Mouse (Mus musculus) testis, adult 2 months (tissue): Measurements from ENCODE around the gene Rnf5. TPM values are rescaled to one million over a fixed set of nuclear protein-coding genes. Genes with fewer than 3 reads are reported as not detected.

Experiments
- H3K27ac ChIP-seq: fragments of 200-500 bp; 2 replicates; pipeline ENCODE4 v1.5.1; 2012; ENCODE audit warnings: low read depth, low read length; ENCODE audit not compliant: control insufficient read depth, insufficient read depth
- H3K27me3 ChIP-seq: fragments of 200-500 bp; 2 replicates; pipeline ENCODE4 v1.6.1; 2012; ENCODE audit warnings: mild to moderate bottlenecking, low read length, moderate library complexity; ENCODE audit not compliant: control insufficient read depth, insufficient read depth
- H3K36me3 ChIP-seq: fragments of 200-500 bp; 2 replicates; pipeline ENCODE4 v1.6.1; 2012; ENCODE audit warnings: mild to moderate bottlenecking, low read length; ENCODE audit not compliant: control insufficient read depth, insufficient read depth
- H3K4me1 ChIP-seq: fragments of 200-500 bp; 2 replicates; pipeline ENCODE4 v1.6.1; 2012; ENCODE audit warnings: low read length; ENCODE audit not compliant: control insufficient read depth, insufficient read depth
- H3K4me3 ChIP-seq: fragments of 200-500 bp; 2 replicates; pipeline ENCODE4 v1.5.1; 2012; ENCODE audit warnings: low read depth, mild to moderate bottlenecking, low read length, moderate library complexity, mixed read lengths; ENCODE audit not compliant: control insufficient read depth
- CTCF ChIP-seq: fragments of 200-500 bp; IDR thresholded peaks from 2 replicates; pipeline ENCODE4 v1.5.1; 2012; ENCODE audit warnings: low read depth, mild to moderate bottlenecking, inconsistent platforms, low read length, moderate library complexity; ENCODE audit not compliant: control insufficient read depth, insufficient read depth, insufficient replicate concordance
- POLR2A ChIP-seq: fragments of 200-500 bp; IDR thresholded peaks from 2 replicates; pipeline ENCODE4 v1.6.1; 2012; ENCODE audit warnings: low read depth, mild to moderate bottlenecking, inconsistent platforms, low read length, moderate library complexity; ENCODE audit not compliant: control insufficient read depth
- polyA plus RNA-seq: library from polyadenylated mRNA; depleted of rRNA; stranded (reverse); fragments of >200 nt; gene quantifications from 2 replicates; pipeline ENCODE4 v1.2.3, GENCODE M21; 2012

The Rnf5 gene
- polyA plus RNA-seq, 1 experiment = 63.4 TPM

GRCm38 (mm10) chr17:34583397-34583796 is 20.1 kb downstream of the Rnf5 start:
- H3K27ac ChIP-seq = peak overlapping the region; percentile 63
- no peak overlapping the region for H3K4me3 ChIP-seq
- no peaks in the 10 kb centered on the region for H3K36me3 ChIP-seq
- no peaks in the 10 kb centered on the region for H3K27me3 ChIP-seq
- TF ChIP-seq POLR2A = no peak
- TF ChIP-seq CTCF = no peak
- peaks cover 30% of the 10 kb centered on the region for H3K4me1 ChIP-seq

- no peak overlapping the region for H3K27ac ChIP-seq
- no peaks in the 10 kb centered on the region for H3K36me3 ChIP-seq
- H3K4me3 ChIP-seq = no peak overlapping the region
- H3K27me3 ChIP-seq = no peaks in the 10 kb centered on the region
- H3K4me1 ChIP-seq = peaks cover 22% of the 10 kb centered on the region
- TF ChIP-seq POLR2A = no peak
- no peak for TF ChIP-seq CTCF
These were observed 21.0 kb downstream of the Rnf5 start for GRCm38 (mm10) chr17:34582528-34582927.

GRCm38 (mm10) chr17:34578070-34578469 is 25.4 kb downstream of the Rnf5 start:
- Histone ChIP-seq H3K4me1 (no peaks in the 10 kb centered on the region), H3K36me3 (no peaks in the 10 kb centered on the region), H3K4me3 (no peak overlapping the region), H3K27me3 (no peaks in the 10 kb centered on the region), H3K27ac (no peak overlapping the region)
- TF ChIP-seq CTCF (no peak), POLR2A (no peak)

- Histone ChIP-seq H3K4me3 (no peak overlapping the region), H3K36me3 (no peaks in the 10 kb centered on the region), H3K27ac (no peak overlapping the region), H3K27me3 (no peaks in the 10 kb centered on the region), H3K4me1 (peaks cover 8% of the 10 kb centered on the region)
- TF ChIP-seq CTCF = no peak
- TF ChIP-seq POLR2A = no peak
These were observed 26.9 kb downstream of the Rnf5 start for GRCm38 (mm10) chr17:34576577-34576976.

- no peaks in the 10 kb centered on the region for H3K36me3 ChIP-seq
- H3K27me3 ChIP-seq = no peaks in the 10 kb centered on the region
- TF ChIP-seq CTCF (peak; percentile 45; the same call in 1 of the 2 replicates), POLR2A (no peak)
- no peak overlapping the region for H3K4me3 ChIP-seq
- H3K27ac ChIP-seq = no peak overlapping the region
- H3K4me1 ChIP-seq = peaks cover 8% of the 10 kb centered on the region
These were observed 31.1 kb downstream of the Rnf5 start for GRCm38 (mm10) chr17:34572361-34572760.

- Histone ChIP-seq H3K4me3 (no peak overlapping the region), H3K27ac (no peak overlapping the region), H3K27me3 (no peaks in the 10 kb centered on the region), H3K36me3 (no peaks in the 10 kb centered on the region), H3K4me1 (peaks cover 8% of the 10 kb centered on the region)
- TF ChIP-seq CTCF = peak; percentile 83
- TF ChIP-seq POLR2A = no peak
These were observed 31.6 kb downstream of the Rnf5 start for GRCm38 (mm10) chr17:34571875-34572274.

GRCm38 (mm10) chr17:34569919-34570318 is 33.6 kb downstream of the Rnf5 start:
- Histone ChIP-seq H3K4me1 (peaks cover 8% of the 10 kb centered on the region), H3K27me3 (no peaks in the 10 kb centered on the region), H3K36me3 (no peaks in the 10 kb centered on the region), H3K4me3 (no peak overlapping the region), H3K27ac (no peak overlapping the region)
- TF ChIP-seq CTCF (no peak), POLR2A (no peak)

GRCm38 (mm10) chr17:34568421-34568820 is 35.1 kb downstream of the Rnf5 start:
- Histone ChIP-seq H3K4me3 (no peak overlapping the region), H3K36me3 (no peaks in the 10 kb centered on the region), H3K27me3 (no peaks in the 10 kb centered on the region), H3K4me1 (peaks cover 8% of the 10 kb centered on the region), H3K27ac (no peak overlapping the region)
- TF ChIP-seq POLR2A (no peak), CTCF (no peak)
